Mouse (Mus musculus): ENCODE results near the gene Pacs2. TPM values are rescaled to one million over a fixed set of nuclear protein-coding genes. Genes with fewer than 3 reads are reported as not detected.

The Pacs2 gene
- polyA plus RNA-seq, 1 experiment from 2014 or later = 7.9 TPM

DNA sequence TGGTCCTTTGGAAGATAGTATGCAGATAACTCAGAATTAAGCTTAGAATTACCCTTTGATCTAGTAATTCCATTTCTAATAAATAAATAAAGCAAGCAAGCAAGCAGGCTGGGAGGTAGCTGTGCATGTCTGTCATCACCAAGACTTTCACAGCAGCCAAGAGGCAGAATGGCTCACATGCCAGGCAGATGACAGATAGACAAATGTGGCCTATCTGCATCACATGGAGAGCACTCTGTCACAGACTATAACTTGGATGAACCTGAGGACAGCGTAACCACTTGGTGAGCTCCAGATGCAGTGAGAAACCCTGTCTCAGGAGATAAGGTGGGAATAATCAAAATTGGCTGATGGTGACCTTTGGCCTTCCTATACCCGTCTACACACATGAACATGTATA lies 20.8 kb downstream of the Pacs2 start:
- 81% methylated on average over 2 of the region's 2 CpGs for WGBS
- ATAC-seq (replicated peaks; ENCODE audit: low FRiP score, low read depth) (no peak), DNase-seq (ENCODE audit: low spot score) (no peak)
- H3K9me3 ChIP-seq (replicated peaks; ENCODE audit: low read length) = no peaks in the 10 kb centered on the region
- H3K9ac ChIP-seq (ENCODE audit: low read depth, low read length) = no peak overlapping the region
- H3K27ac ChIP-seq = no peak overlapping the region
- no peaks in the 10 kb centered on the region for H3K27me3 ChIP-seq (ENCODE audit: insufficient read depth, low read length)
- no peak for TF ChIP-seq CTCF (IDR thresholded peaks at IDR 0.05; ENCODE audit: low read depth)
- H3K4me3 ChIP-seq (replicated peaks; ENCODE audit: low read depth, low read length) = no peak overlapping the region
- H3K4me1 ChIP-seq (replicated peaks; ENCODE audit: insufficient read depth, low read length) = peaks cover 24% of the 10 kb centered on the region; the same call in 1 of the 2 replicates
- H3K4me2 ChIP-seq (ENCODE audit: low read length) = no peak overlapping the region
- H3K36me3 ChIP-seq (ENCODE audit: insufficient read depth, low read length) = no peaks in the 10 kb centered on the region

DNA sequence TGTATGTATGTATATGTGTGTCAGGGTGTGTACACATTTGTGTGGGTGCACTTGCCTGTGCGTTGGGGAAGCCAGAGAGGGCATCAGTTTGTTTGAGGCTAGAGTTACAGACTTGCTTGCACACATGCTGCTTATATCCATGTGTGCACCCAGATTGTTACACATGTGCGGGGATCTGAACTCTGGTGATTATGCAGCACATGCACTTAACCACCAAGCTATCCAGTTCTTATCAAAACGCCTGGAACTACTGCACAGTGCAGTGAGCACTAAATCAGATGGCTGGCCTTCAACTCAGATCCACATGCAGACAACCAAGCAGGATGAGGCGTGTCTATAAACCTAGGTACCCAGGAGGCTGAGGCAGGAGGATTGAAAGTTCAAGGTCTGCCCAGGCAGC lies 22.7 kb downstream of the Pacs2 start:
- H3K4me1 ChIP-seq (replicated peaks; ENCODE audit: insufficient read depth, low read length) = peaks cover 18% of the 10 kb centered on the region; the same call in 1 of the 2 replicates
- H3K4me3 ChIP-seq (replicated peaks; ENCODE audit: low read depth, low read length) = no peak overlapping the region
- no peaks in the 10 kb centered on the region for H3K9me3 ChIP-seq (replicated peaks; ENCODE audit: low read length)
- no peak overlapping the region for H3K27ac ChIP-seq
- no peaks in the 10 kb centered on the region for H3K36me3 ChIP-seq (ENCODE audit: insufficient read depth, low read length)
- TF ChIP-seq CTCF (IDR thresholded peaks at IDR 0.05; ENCODE audit: low read depth) = no peak
- no peak overlapping the region for H3K4me2 ChIP-seq (ENCODE audit: low read length)
- DNase-seq (ENCODE audit: low spot score) (no peak), ATAC-seq (replicated peaks; ENCODE audit: low FRiP score, low read depth) (no peak)
- H3K9ac ChIP-seq (ENCODE audit: low read depth, low read length) = no peak overlapping the region
- no peaks in the 10 kb centered on the region for H3K27me3 ChIP-seq (ENCODE audit: insufficient read depth, low read length)
- 80% methylated on average over 4 of the region's 4 CpGs for WGBS

DNA sequence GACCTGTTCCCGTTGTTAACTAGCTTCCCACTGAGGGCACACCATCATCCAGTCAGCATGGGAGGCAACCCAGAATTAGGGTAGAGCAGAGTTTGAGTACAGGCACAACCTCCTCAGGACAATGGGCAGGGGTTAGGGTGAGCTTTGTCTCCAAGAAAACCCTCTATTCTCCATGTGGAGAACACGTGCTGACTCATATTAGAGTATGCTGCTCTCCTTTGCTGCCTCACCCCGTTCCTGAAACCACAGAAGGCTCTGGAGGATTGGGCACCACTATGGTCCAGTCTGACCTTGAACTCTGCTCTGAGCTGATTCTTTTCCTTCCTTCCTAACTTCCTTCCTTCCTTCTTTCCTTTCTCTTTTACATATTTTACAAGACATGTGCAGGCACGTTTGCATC lies 24.1 kb downstream of the Pacs2 start:
- Histone ChIP-seq H3K4me1 (replicated peaks; ENCODE audit: insufficient read depth, low read length) (0 out of 2 replicates have a peak, but pooled peaks cover 5% of the 10 kb centered on the region), H3K4me3 (replicated peaks; ENCODE audit: low read depth, low read length) (no peak overlapping the region), H3K36me3 (ENCODE audit: insufficient read depth, low read length) (no peaks in the 10 kb centered on the region), H3K9ac (ENCODE audit: low read depth, low read length) (no peak overlapping the region), H3K9me3 (replicated peaks; ENCODE audit: low read length) (no peaks in the 10 kb centered on the region), H3K27ac (no peak overlapping the region), H3K4me2 (ENCODE audit: low read length) (no peak overlapping the region), H3K27me3 (ENCODE audit: insufficient read depth, low read length) (no peaks in the 10 kb centered on the region)
- WGBS = 79% methylated on average over 4 of the region's 4 CpGs
- ATAC-seq (replicated peaks; ENCODE audit: low FRiP score, low read depth) (no peak), DNase-seq (ENCODE audit: low spot score) (no peak)
- TF ChIP-seq CTCF (IDR thresholded peaks at IDR 0.05; ENCODE audit: low read depth) = no peak

DNA sequence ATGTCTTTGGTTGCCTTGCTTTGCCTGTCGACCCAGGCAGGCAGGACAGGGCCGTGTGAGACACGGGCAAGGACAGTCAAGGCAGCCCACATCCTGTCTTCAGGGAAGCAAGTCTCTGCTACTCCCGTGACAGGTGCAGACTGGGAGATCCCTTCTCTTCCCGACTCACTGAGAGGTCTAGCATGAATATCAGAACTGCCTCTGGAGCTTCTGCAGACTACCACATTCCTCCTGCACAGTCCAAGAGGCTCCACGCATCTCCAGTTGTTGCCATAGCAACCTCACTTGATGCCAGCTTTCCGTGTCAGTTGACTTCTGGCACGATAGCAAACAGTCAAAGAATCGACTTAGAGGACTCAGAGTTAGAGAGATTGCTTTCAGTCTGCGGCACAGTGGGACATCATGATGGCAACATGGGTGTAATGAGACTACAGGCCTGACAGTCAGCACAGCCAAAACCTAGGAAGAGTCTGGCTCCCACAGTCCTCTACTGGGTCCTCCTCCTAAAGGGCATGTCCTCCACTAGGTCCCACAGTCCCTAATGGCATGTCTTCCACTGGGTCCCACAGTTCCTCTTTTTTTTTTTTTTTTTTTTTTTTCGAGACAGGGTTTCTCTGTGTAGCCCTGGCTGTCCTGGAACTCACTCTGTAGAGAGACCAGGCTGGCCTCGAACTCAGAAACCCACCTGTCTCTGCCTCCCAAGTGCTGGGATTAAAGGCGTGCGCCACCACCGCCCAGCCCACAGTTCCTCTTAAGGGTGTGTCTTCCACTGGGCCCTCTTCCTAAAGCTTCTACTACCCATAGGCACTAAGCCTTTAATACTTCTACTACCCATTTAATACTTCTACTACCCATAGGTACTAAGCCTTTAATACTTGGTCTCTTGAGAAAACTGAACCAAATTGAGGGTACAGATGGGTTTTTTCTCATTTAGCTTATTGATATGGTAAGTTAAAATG lies 27.5 kb downstream of the Pacs2 start:
- TF ChIP-seq CTCF (IDR thresholded peaks at IDR 0.05; ENCODE audit: low read depth) = no peak
- ATAC-seq (replicated peaks; ENCODE audit: low FRiP score, low read depth) = no peak
- H3K9ac ChIP-seq (ENCODE audit: low read depth, low read length) = no peak overlapping the region
- no peak overlapping the region for H3K27ac ChIP-seq
- peaks cover 5% of the 10 kb centered on the region; the same call in 1 of the 2 replicates for H3K36me3 ChIP-seq (ENCODE audit: insufficient read depth, low read length)
- H3K9me3 ChIP-seq (replicated peaks; ENCODE audit: low read length) = no peaks in the 10 kb centered on the region
- no peaks in the 10 kb centered on the region for H3K4me1 ChIP-seq (replicated peaks; ENCODE audit: insufficient read depth, low read length)
- peak; percentile 41 for DNase-seq (ENCODE audit: low spot score)
- H3K27me3 ChIP-seq (ENCODE audit: insufficient read depth, low read length) = no peaks in the 10 kb centered on the region
- no peak overlapping the region for H3K4me3 ChIP-seq (replicated peaks; ENCODE audit: low read depth, low read length)
- no peak overlapping the region for H3K4me2 ChIP-seq (ENCODE audit: low read length)
- WGBS = 64% methylated on average over 15 of the region's 15 CpGs

DNA sequence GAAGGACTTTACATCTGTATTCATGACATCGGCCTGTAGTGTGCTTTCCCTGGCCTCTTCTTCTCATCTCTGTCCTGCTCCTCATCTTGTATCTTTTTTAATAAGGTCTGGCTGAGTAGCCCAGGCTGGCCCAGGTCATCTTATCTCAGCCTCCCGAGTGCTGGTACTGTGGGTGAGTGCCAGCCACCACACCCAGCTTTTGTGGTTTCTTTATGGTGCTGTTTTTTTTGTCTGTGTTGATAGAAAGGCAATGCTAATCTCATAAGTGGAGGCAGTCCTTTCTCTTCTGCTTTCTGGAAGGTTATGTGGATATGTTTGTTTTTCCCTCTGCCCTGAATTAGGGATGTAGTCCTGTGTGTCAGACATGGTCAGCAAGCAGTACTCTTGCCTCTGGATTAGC lies 28.2 kb downstream of the Pacs2 start:
- Histone ChIP-seq H3K9me3 (replicated peaks; ENCODE audit: low read length) (no peaks in the 10 kb centered on the region), H3K36me3 (ENCODE audit: insufficient read depth, low read length) (peaks cover 6% of the 10 kb centered on the region; the same call in 1 of the 2 replicates), H3K27ac (no peak overlapping the region), H3K27me3 (ENCODE audit: insufficient read depth, low read length) (no peaks in the 10 kb centered on the region), H3K4me2 (ENCODE audit: low read length) (no peak overlapping the region), H3K4me3 (replicated peaks; ENCODE audit: low read depth, low read length) (no peak overlapping the region), H3K9ac (ENCODE audit: low read depth, low read length) (no peak overlapping the region), H3K4me1 (replicated peaks; ENCODE audit: insufficient read depth, low read length) (no peaks in the 10 kb centered on the region)
- DNase-seq (ENCODE audit: low spot score) = no peak
- no peak for ATAC-seq (replicated peaks; ENCODE audit: low FRiP score, low read depth)
- 91% methylated on average over 2 of the region's 2 CpGs for WGBS
- TF ChIP-seq CTCF (IDR thresholded peaks at IDR 0.05; ENCODE audit: low read depth) = no peak

DNA sequence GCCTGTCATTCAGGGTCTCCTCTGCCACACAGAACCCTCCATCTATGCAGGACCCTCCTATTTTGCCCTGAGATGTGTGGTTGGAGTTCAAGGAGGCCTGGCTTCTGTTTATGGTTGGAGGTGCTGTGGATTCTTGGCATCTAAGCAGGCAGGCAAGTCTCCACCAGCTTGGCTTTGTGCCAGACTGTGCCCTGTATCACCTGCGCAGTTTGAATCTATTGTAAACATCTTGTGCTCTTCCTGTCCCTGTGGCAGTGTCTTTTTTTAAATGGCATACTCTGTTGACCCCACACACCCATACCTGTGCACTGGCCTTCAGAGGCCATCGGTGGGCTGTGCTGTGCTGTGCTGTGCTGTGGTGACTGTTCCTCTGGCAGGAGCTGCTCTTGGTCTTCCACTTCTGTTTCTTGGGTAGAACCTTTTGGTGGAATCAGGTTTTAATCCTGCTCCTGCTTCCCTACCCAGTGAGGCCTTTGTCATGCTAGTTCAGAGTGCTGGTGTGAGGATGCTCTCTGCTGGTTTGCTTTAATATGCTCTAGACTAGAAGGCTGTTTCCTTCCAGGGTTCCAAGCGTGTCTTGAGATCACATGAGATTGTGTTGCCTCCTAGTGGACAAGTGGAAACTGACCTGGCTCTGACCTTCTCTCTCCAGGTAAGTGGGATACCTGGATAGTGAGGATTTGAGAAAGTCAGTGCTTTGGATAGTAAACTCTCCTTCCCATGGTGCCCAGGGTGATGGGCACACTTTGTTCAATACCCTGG lies 30.8 kb downstream of the Pacs2 start:
- H3K27me3 ChIP-seq (ENCODE audit: insufficient read depth, low read length) = no peaks in the 10 kb centered on the region
- no peak overlapping the region for H3K4me3 ChIP-seq (replicated peaks; ENCODE audit: low read depth, low read length)
- peak; percentile 71 for TF ChIP-seq CTCF (IDR thresholded peaks at IDR 0.05; ENCODE audit: low read depth)
- H3K4me1 ChIP-seq (replicated peaks; ENCODE audit: insufficient read depth, low read length) = no peaks in the 10 kb centered on the region
- 0 out of 2 replicates have a peak, but pooled peaks have one; percentile 34 for ATAC-seq (replicated peaks; ENCODE audit: low FRiP score, low read depth)
- H3K9ac ChIP-seq (ENCODE audit: low read depth, low read length) = no peak overlapping the region
- no peaks in the 10 kb centered on the region for H3K9me3 ChIP-seq (replicated peaks; ENCODE audit: low read length)
- DNase-seq (ENCODE audit: low spot score) = no peak
- 80% methylated on average over 3 of the region's 3 CpGs for WGBS
- no peak overlapping the region for H3K4me2 ChIP-seq (ENCODE audit: low read length)
- H3K27ac ChIP-seq = no peak overlapping the region
- H3K36me3 ChIP-seq (ENCODE audit: insufficient read depth, low read length) = peaks cover 21% of the 10 kb centered on the region

Data from kidney, postnatal 0 days (tissue).